Mouse (Mus musculus) neural tube, embryonic 10.5 days (tissue): ENCODE measurements at regions not wholly inside any gene's neighbourhood (a gene's known extent, or its start where the extent isn't known, plus 50 kb on each side); places are given as distances from the start of the nearest gene placed in this dataset.
"Not testable (repeated sequence)": the region's sequence is repeated elsewhere in the genome, so short reads cannot be mapped to it uniquely, and the experiment has no call there.

ENCODE experiments used
- DNase-seq: peaks from one replicate; pipeline ENCODE4 v3.0.0-alpha.2; 2017; ENCODE audit warnings: low spot score; ENCODE audit errors: extremely low spot score

DNA sequence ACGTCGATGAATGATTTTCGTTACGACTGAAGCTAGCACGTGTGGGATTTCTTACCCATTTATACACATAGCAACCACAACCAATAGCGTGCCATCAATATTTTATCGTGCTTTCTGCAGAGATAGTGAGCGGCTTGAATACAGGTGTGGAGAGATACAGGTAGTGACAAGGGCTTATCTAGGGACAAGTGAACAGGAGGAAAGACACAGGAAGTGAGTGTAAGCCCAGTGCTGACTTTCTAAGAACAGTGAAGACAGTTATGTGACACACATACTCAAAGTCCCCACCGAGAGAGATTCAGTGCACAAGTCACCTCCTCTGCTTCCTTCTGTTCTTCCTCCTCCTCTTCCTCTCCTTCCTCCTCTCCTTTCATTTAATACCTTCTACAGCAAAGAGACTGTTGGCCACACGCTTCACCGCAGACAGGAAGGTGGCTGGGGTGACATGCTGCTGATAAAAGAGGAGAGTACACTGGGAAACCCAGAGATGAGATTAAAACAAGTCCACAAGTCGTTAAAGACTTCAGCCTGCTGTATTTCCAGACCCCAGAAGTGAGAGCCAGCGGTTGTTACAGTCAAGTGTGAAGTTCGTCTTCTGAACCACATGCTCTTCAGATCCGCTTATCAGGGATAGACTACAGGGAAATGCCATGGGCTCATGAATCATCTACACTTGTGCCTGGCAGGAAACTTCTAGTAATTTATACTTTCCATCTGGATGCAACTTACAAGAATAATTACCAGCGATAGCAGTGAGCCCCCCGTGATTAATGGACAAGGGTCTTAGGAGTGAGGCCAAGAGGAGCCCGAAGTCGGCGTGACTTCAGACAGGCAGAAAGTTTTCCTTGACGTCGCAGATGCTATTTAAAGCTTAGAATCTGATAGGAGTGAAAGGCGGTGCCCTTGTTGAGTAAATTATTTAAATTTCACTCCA is 180.5 kb downstream of the Gxylt1 start:
- DNase-seq: peak; percentile 32

DNA sequence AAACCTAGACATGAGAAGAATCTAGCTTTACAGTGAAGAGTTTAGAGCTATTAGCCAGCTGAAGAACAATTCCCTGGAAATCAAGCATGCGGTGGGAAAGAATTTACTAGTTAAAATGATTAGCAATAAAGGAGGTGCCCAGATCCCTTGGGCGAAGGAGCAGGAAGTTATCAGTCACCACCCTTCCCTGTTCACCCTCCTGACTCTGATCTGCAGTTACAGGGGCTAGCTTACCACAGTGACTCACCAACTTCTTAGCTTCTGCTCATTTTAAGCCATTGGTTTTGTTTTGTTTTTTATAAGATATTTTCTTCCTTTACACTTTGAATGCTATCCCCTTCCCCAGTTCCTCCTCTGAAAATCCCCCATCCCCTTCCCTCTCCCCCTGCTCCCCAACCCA is 183.6 kb downstream of the Gxylt1 start:
- no peak for DNase-seq

DNA sequence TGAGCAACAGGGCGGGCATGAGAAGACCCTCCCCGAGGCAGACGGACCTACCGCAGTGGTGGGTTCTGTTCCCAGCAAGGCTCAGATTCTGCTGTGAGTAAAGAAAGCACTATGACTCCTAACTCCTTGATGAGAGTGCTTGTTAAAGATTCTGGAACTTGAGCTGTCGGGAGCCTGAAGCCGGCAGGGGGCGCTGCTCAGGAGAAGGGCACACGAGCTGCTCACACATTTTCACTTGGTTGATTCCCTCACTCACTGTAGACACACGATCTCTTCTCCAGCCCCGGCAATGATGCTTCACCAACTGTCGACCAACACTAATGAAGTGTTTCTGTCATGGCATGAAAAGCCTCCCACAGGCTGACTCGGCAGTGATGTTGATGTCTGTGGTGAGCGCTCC is 185.6 kb downstream of the Gxylt1 start:
- DNase-seq: peak; percentile 59

DNA sequence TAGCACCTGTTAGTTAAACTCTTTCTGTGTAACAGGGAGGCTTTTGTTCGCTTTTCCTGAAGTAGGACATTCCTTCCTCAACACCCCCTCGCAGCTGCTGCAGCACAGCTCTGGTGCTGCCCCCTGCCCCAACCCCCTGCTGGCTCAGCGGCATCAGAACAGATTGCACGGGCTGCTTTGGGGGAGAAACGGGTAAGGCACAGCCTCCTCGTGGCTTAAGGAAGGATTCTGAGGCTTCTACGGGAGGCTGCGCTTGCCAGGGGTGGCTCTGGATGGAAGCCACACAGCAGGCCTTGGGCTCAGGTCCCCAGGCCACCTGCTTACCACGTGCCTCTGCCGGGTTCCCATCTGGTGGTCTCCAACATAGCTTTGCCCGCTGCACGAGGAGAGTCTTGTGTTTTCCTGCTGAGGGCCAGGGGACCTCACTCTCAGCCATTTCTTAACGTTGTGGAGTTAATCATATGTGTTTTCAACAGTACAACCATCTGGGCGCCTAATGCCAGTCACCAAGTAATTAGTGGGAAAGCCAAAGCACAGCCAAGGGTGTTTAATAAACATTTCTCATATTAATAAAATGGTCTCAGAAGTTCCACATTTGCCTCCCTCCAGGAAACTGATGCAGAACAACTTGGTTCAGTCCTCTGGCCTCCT is 189.9 kb downstream of the Gxylt1 start:
- DNase-seq: peak; percentile 29

DNA sequence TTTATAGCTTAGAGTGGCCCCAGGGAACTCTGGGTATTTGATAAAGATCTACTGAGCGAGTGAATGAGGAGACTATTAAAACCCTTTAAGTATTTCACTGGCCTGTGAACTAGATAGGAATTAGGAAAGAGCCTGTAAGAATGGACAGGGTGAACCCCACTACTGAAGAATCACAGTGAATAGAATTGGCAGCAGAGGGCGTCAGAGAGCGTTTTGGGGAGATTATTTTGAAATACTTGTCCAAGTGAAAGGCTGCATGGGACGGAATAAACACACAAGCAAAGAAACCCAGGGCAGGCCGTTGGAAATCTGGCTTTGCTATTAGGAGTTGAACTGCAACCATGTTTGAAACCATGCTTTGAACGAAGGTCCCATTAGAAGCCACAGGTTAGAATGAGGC is 200.9 kb downstream of the Gxylt1 start:
- no peak for DNase-seq

DNA sequence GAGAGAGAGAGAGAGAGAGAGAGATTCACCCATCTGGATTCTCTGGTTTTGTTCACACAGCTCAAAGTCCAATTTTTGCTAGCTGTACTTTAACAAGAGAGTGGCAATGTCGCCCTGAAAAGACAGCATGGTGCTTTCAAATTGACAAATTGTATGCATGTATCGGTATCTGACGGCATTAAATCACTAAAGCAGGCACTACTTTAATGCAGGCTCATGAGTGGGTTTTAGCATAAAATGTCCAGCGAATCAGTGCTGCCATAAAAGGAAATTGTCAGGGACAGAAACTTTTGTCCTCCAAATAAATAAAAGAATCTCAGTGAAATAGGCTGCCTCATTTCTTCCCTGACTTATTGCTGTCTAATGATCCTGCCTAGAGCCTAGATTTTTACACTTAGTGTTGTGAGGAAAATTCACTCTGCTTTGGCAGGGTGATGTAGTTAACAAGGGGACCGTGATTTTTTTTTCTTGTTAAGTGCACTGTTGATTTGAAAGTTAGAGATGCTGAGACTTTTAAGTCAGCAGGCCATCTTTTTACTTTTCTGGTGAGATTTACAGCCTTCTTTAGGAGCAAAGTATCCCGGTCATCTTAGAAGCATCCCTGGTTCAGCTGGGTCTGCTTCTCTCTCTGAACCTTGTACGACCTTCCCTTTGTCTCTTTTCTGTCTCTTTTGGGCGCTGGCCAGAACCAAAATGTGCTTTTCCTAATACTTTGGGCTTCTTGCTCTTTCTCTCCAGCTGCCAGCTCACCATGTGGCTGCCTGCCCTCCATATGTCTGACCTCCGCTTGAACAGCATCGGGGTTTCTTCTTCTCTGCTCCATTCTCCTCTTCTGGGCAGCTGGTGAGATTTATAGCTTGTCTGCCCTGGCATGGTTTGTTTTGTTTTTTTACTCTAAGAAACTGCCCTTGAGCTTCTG is 212.5 kb downstream of the Gxylt1 start:
- peak; percentile 52 for DNase-seq

DNA sequence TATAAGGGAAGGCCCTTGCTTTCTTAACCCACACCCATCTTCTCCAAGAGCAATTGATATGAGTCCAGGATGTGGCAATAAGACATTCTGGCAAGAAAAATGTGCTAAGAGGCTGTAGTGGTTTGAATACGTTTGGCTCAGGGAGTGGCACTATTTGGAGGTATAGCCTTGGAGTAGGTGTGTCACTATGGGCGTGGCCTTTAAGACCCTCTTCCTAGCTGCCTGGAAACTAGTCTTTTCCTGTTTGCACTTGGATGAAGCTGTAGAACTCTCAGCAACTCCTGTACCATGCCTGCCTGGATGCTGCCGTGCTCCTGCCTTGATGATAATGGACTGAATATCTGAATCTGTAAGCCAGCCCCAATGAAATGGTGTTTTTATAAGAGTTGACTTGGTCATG is 221.5 kb downstream of the Gxylt1 start:
- peak; percentile 6 for DNase-seq

DNA sequence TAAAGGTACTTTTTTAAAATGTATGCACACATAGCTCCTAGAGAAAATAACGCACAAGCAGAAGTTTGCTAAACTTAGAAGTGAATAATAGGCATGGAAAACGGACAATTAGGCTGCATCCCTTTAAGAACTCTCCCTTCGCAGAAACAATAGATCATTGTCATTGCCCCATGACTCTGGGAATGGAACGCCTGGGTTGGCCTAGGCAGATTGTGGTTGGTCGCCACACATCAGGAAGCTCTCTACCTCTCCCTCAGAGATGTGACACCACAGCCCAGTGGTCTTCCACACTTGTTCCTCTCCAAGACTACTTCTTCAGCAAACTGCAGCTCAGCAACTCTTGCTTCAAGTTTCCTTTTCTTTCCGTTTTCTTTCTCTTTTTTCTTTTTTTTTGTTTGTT is 247.8 kb downstream of the Gxylt1 start:
- DNase-seq: no peak

DNA sequence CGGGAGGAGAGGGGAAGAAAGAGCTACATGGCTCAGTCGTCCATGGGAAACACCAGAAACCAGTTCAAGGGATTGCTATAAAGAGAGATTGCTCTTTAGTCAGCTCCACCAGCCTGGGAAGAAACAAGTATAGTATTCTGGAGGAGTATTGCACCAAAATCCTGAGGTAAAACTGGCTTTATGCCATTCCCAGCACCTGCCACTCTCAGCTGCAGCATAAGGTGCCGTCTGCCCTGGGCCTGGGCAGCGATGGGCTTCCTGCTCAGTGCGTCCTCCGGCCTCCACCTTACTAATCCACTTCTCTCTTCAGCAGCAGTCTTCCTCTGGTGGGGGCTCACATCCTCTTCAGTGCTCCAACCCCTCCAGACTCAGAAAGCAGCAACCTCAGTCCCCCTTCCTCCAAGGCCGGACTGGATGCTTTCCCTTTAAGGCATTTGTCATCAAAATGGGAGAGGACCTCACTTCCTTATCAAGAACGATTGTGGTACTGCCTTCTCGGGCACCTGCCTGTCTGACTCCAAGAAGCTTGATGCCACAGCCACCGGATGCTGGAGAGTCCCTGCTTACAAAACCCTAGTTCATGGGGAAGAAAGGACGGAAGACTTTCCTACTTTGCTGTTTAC is 248.4 kb downstream of the Gxylt1 start:
- no peak for DNase-seq

DNA sequence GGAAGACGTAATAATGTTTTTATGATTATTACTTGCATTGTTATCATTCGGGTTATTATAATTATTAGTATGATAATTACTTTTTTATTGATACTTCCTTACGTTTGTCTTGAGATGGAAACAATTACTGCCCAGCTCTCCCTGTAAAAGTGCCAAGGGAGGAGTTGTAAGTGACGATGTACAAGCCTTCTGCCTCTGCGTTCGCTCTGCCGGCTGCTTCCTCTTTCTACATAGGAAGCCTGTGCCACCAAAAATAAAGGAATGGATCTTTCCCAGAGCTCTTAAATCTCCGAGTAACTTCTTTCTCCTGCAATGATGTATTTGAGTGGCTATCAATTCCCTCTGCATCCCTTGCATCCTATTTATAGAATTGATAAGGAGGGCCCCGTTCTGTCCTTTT is 249.2 kb downstream of the Gxylt1 start:
- DNase-seq: no peak

DNA sequence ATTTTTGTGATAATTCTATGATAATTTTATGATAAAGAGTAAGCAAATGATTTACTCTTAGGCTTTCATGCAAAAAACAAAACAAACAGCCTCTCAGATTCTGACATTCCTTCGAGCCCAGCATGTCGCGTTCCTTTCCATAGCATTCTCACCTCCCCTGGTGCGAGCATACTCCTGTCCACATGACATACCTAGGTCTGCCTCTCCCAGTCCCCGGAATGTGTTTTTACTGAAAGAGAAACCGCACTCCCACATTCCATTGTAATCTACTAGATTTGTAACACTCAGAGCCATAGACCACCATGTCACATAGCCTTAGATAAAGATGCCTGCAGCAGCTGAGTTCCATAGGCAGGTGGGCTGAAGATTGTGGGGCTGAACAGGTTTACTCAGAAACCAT is 250.8 kb downstream of the Gxylt1 start:
- DNase-seq: no peak

DNA sequence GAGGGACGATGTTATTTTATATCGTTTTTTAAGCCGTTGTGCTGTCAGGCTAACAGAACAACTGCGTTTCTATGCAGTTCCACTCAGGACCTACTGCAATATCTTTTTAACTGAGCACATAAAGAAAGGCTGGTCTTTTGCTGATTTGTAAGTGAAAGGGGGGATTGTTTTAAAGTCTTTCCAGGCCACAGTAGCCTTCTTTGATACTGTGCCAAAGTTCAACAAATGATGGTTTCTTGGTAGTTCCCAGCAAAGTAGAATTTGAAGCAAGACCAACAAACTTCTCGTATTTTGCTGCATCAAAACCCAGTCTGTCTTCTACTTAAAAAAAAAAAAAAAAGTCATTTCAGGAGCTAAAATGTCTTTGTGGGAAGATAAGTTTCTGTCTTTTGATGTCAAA is 263.8 kb downstream of the Gxylt1 start:
- no peak for DNase-seq

DNA sequence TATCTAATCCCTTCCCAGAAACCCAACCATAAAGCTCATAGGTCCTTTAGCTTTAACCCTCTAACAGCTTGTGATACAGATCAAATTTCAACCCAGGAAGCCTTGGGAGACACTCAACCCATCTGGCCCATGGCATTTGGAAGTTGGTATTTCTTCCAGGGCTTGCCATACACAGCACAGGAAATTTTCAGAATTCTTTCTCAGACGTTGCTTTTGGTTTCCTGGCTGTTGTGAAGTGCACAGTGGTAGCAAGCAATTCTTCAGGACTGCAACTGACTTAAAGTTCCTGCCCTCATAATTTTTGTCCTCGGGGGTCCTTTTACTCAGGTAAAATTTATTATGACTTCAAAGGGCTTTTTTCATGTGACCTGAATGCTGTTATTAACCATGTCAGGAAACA is 264.4 kb downstream of the Gxylt1 start:
- no peak for DNase-seq

DNA sequence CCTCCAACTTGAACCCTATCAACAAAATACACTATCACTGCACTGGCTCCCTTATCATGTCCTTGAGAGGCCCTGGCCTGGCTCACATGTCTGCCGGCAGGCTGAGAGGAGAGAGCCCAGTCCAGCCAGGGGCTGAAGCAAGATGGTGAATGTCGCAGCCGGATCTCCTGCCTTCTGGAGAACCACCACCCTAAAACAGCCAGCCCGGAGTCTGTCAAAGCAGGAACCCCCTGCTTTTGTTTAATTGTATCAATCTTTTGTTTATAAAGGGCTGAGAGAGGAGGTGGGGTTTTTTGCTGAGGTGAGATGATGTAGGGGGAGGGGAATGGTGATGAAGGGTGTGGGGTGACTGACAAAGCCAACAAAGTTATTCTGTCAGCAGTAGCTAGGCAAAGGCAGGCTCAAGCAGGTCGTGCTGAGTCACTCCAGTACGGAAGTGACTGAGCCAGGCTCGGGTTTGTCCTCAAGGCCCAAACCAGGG is 269.2 kb downstream of the Gxylt1 start:
- no peak for DNase-seq

DNA sequence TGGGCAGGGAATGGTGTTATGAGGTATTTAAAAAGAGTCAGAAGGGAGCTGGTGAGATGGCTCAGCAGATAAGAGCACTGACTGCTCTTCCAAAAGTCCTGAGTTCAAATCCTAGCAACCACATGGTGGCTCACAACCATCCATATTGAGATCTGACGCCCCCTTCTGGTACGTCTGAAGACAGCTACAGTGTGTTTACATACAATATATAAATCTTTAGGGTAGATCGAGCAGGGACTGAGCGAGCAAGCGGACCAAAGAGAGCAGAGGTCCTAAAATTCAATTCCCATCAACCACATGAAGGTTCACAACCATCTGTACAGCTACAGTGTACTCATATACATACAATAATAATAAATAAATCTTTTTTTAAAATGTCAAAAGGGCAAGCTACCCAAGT is 269.8 kb downstream of the Gxylt1 start:
- not testable (repeated sequence) for DNase-seq

DNA sequence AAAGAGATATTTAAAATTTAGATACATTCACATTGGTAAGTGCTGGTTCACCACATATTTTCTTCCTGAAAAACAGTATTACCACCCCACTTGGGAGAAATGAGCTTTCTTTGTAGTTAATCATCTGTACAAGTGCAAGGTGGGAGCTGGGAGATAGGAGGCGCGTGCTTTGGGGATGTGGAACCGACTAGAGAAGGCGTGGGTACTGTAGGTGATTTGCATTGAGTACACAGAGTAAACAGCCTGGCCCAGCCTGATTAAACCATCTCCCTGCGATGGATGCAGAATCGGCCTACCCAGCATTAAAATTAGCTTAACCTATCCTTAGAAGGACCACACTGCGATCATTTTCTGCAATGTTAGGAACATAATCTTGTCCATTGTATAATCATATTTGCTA is 270.4 kb downstream of the Gxylt1 start:
- DNase-seq: no peak

DNA sequence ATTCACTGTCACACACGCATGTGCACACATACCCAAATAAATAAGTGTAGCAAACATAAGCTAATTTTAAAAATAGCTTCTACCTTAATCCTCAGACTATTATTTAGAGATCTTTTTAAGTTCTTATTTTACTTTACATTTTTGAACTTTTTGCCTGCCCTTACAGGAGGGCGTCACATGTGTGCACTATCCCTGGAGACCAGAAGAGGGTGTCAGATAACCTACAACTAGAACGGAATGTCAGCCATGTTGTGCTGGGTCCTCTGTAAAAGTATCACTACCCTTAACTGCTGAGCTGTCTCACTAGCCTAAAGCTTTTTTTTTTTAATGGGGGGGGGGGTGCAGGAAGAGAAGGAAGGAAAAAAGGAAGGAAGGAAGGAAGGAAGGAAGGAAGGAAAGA is 271.7 kb downstream of the Gxylt1 start:
- DNase-seq: no peak

DNA sequence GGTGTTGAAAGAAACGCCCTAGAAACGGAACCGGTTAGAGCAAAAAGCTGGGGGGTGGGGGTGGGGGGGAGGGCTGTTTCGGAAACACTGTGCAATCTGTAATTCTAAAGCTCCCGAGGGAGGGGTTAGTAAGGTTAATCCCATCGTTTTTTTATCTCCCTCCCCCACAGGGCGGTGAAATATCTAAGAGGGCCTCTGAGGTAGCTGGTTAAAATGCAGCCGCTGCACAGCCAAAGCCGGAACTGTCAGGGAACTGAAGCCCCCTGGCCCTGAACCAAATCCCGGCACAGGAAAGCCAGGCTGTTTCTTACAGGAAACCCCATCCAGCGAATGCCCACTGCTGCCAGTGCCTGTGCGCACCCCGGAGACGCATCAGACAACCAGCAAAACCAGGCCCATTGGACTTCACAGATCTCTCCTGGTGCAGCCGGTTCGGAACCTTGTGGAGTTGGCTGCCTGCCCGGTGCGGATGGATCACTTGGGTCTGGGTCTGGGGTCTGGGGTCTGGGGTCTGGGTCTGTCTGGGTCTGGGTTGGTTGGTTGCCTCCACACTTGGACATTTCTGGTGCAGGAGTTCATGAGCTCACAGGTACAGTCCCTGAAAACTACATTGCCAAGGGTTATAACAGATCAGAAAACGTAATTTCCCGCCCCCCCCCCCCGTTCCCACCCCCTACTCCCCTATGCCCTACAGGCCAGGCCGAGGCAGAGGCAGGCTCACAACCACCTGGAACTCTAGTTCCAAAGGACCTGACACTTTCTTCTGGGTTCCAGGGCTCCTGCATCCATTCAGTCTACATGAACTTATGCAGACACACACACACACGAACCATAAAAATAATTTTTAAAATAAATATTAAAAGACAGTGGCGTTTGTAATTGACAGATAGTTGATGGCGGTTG is 272.7 kb downstream of the Gxylt1 start:
- DNase-seq: peak; percentile 42

DNA sequence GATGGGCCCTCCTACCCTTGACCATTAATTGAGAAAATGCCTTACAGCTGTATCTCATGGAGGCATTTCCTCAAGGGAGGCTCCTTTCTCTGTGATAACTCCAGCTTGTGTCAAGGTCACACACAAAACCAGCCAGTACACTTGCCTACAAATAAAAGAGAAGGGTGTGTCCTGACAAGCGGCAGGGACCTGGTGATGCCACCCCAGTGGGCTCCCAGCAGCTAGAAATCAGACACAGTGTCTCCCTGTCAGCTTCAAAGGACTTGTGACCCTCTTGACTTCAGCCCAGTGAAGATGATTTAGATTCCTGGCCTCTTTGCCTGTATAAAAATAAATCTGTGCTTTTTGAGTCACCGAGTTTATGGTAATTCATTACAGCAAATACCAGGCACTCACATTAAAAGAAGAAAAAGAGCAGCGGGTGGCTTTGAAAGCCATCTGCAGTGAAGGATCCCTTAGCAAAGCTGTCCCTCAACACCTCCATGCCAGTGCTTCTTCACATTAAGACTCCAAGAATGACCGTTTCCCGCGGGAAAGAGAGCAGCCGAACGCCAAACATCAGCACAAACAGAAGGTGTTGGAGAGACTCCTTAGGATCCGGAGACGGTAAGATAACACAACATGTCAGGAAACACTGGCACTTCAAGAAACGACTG is 273.5 kb downstream of the Gxylt1 start:
- peak; percentile 37 for DNase-seq

DNA sequence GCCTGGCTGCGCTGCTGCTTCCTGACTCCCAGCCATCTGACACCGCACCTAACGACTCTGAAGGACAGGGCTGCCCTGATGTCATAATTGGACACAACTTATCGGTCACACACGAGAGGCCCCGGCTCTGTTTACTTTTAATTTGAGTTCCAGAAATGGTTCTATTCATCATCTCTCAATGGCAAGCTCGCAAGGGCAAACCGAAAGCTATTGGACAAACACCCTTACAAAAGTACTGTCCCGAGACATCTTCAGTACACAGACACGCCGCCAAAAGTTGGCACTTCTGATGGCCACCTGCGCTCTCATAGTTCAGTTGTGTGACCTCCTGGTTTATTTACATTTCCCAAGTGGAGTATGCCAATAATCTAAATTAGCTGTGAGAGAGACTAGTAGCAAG is 274.9 kb downstream of the Gxylt1 start:
- DNase-seq: no peak
